Mouse (Mus musculus): ENCODE measurements at regions not wholly inside any gene's neighbourhood (a gene's known extent, or its start where the extent isn't known, plus 50 kb on each side); places are given as distances from the start of the nearest gene placed in this dataset.

DNA sequence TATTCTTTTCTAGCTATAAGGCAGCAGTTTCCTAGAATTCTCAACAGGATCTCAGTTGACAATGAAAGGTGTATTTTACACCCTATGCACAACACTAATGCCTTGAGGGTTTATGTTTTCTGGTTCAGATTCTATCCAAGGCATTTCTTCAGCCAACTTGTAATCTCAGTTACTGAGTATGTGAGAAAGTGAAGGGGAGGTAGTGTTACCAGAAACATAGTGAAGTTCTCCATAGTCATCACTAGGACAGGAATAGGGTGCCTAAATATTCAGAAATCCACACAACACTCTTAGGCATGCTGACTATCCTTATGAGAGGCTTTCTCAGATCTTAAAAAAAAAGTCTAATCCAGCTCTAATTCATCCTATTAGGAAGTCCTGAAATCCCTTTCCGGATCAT is 1228.2 kb upstream of the Cntnap5a start:
- Histone ChIP-seq H3K9me3 (replicated peaks) (no peaks in the 10 kb centered on the region), H3K27me3 (no peaks in the 10 kb centered on the region), H3K9ac (no peak overlapping the region), H3K4me2 (replicated peaks) (no peak overlapping the region), H3K4me1 (no peaks in the 10 kb centered on the region), H3K4me3 (replicated peaks) (no peak overlapping the region), H3K27ac (replicated peaks) (no peak overlapping the region), H3K36me3 (no peaks in the 10 kb centered on the region)
- ATAC-seq (ENCODE audit: insufficient number of reproducible peaks, low FRiP score, low TSS enrichment, low read depth) = no peak
- 76% methylated on average over 1 of the region's 1 CpGs for WGBS

GRCm38 (mm10) chr1:114496455-114496854 is 1188.1 kb upstream of the Cntnap5a start:
- ATAC-seq (ENCODE audit: insufficient number of reproducible peaks, low FRiP score, low TSS enrichment, low read depth) = no peak
- H3K27me3 ChIP-seq = no peaks in the 10 kb centered on the region
- WGBS = 50% methylated on average over 1 of the region's 1 CpGs
- H3K4me3 ChIP-seq (replicated peaks) = no peak overlapping the region
- no peaks in the 10 kb centered on the region for H3K9me3 ChIP-seq (replicated peaks)
- no peak overlapping the region for H3K9ac ChIP-seq
- H3K4me1 ChIP-seq = no peaks in the 10 kb centered on the region
- no peak overlapping the region for H3K27ac ChIP-seq (replicated peaks)
- no peaks in the 10 kb centered on the region for H3K36me3 ChIP-seq
- no peak overlapping the region for H3K4me2 ChIP-seq (replicated peaks)

DNA sequence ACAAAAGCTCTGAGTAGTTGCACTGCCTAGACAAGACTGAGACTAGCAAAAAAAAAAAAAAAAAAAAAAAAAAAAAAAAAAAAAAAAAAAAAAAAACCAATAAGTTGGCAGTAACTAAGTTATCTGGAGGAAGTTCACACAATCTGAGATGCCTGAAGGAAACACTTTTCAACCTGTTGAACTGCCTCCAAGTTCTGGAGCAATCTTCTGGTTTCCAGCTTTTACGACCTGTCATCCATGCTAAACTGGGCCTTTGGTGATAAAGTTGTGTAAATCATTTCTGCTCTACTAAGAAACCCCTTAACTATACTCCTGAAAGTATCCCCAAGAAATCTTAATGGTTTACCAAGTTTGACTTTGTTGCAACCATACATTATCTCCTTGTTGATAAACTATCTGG is 1168.8 kb upstream of the Cntnap5a start:
- WGBS = 81% methylated on average over 1 of the region's 1 CpGs

GRCm38 (mm10) chr1:114519860-114520259 is 1164.7 kb upstream of the Cntnap5a start:
- no peaks in the 10 kb centered on the region for H3K9me3 ChIP-seq (replicated peaks)
- H3K27me3 ChIP-seq = no peaks in the 10 kb centered on the region
- H3K36me3 ChIP-seq = no peaks in the 10 kb centered on the region
- H3K4me1 ChIP-seq = no peaks in the 10 kb centered on the region
- H3K4me2 ChIP-seq (replicated peaks) = no peak overlapping the region
- no peak overlapping the region for H3K9ac ChIP-seq
- ATAC-seq (ENCODE audit: insufficient number of reproducible peaks, low FRiP score, low TSS enrichment, low read depth) = no peak
- H3K4me3 ChIP-seq (replicated peaks) = no peak overlapping the region
- no peak overlapping the region for H3K27ac ChIP-seq (replicated peaks)

More for the DNA sequence above, 1168.8 kb upstream of the Cntnap5a start:
- Histone ChIP-seq H3K4me3 (replicated peaks) (no peak overlapping the region), H3K4me1 (no peaks in the 10 kb centered on the region), H3K9ac (no peak overlapping the region), H3K27me3 (no peaks in the 10 kb centered on the region), H3K4me2 (replicated peaks) (no peak overlapping the region), H3K9me3 (replicated peaks) (no peaks in the 10 kb centered on the region), H3K27ac (replicated peaks) (no peak overlapping the region), H3K36me3 (no peaks in the 10 kb centered on the region)
- no peak for ATAC-seq (ENCODE audit: insufficient number of reproducible peaks, low FRiP score, low TSS enrichment, low read depth)

DNA sequence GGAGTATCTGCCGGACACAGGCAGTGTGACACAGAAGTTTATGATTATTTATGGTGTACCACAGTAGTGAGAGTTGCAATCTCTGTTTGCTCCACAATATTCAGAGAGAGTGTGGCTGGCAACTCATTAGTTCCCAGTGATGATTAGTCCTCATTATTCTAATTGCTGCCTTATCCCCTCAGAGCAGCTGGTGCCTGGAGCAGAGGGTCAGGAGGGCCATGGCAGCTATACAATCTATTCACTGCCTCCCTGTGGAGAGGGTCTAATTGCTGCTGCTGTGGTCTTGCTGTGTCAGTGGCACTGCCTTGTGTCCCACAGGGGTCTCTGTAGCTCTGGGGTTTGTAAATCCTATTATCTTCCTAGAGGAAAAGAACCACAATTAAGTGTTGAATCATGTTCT is 1156.0 kb upstream of the Cntnap5a start:
- peak; percentile 81 for ATAC-seq (ENCODE audit: insufficient number of reproducible peaks, low FRiP score, low TSS enrichment, low read depth)
- H3K4me2 ChIP-seq (replicated peaks) = no peak overlapping the region
- H3K9ac ChIP-seq = no peak overlapping the region
- no peaks in the 10 kb centered on the region for H3K4me1 ChIP-seq
- no peak overlapping the region for H3K4me3 ChIP-seq (replicated peaks)
- no peak overlapping the region for H3K27ac ChIP-seq (replicated peaks)
- H3K36me3 ChIP-seq = no peaks in the 10 kb centered on the region
- WGBS = 57% methylated on average over 1 of the region's 1 CpGs
- no peaks in the 10 kb centered on the region for H3K27me3 ChIP-seq
- no peaks in the 10 kb centered on the region for H3K9me3 ChIP-seq (replicated peaks)

DNA sequence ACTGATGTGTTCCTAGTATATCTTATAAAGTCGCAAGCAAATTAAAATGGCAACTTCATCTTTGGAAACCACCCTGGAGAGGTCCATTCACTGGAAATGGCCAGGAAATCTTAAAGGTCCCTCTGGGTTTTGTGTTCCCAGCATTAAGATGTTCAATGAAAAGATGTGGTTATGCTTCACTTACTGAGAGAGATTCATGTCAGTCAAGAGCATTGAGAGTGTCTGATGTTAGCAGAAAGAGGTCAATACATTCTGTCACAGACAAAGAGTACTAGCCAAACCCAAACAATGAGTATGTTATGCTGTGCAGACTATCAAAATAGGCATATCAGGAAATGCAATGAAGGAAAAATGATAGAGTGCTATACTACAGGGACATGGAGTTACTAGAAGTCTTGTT is 1150.7 kb upstream of the Cntnap5a start:
- Histone ChIP-seq H3K27ac (replicated peaks) (no peak overlapping the region), H3K9me3 (replicated peaks) (no peaks in the 10 kb centered on the region), H3K9ac (no peak overlapping the region), H3K4me2 (replicated peaks) (no peak overlapping the region), H3K4me3 (replicated peaks) (no peak overlapping the region), H3K4me1 (no peaks in the 10 kb centered on the region), H3K27me3 (no peaks in the 10 kb centered on the region), H3K36me3 (no peaks in the 10 kb centered on the region)
- 91% methylated on average over 1 of the region's 1 CpGs for WGBS
- ATAC-seq (ENCODE audit: insufficient number of reproducible peaks, low FRiP score, low TSS enrichment, low read depth) = no peak

GRCm38 (mm10) chr1:114546997-114547396 is 1137.6 kb upstream of the Cntnap5a start:
- H3K9me3 ChIP-seq (replicated peaks) = no peaks in the 10 kb centered on the region
- H3K4me1 ChIP-seq = no peaks in the 10 kb centered on the region
- H3K4me2 ChIP-seq (replicated peaks) = no peak overlapping the region
- 43% methylated on average over 1 of the region's 1 CpGs for WGBS
- no peak overlapping the region for H3K9ac ChIP-seq
- no peak overlapping the region for H3K27ac ChIP-seq (replicated peaks)
- no peak overlapping the region for H3K4me3 ChIP-seq (replicated peaks)
- no peak for ATAC-seq (ENCODE audit: insufficient number of reproducible peaks, low FRiP score, low TSS enrichment, low read depth)
- H3K27me3 ChIP-seq = no peaks in the 10 kb centered on the region
- H3K36me3 ChIP-seq = no peaks in the 10 kb centered on the region

DNA sequence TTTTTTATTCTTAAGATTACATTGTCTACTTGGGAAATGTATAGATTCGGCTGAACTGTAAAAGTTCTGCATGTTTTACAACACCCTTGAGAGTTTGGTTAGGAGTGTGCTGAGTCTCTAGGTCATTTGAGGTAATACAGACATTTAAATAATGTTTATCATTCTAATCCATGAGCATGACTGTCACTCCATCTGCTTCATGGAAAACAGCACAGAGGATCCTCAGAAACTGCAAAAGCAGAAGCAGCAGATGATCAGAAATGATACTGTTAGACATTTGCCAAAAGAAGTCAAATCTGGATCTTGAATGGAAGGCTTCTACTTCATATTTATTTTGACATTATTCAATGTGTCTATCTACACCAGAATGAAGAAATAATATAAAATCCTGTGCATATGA is 1131.8 kb upstream of the Cntnap5a start:
- H3K4me2 ChIP-seq (replicated peaks) = no peak overlapping the region
- no peak for ATAC-seq (ENCODE audit: insufficient number of reproducible peaks, low FRiP score, low TSS enrichment, low read depth)

DNA sequence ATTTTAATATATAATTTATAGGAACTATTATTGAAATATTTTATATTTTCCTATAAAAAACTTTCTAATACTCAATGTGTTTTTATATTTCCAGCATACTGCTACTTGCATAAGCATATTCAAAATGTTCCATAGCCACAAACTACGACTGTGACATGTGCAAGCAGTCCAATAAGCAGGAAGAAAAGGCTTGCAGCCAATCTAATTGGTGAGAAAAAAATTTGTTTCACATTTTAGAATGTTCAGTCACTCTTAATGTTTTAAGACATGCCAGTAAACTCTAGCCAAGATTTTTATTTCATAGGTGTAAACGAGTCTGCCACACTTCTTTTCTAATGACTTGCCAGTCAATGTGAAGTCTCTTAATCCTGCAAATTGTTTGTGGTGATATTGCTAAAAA is 1130.1 kb upstream of the Cntnap5a start:
- ATAC-seq (ENCODE audit: insufficient number of reproducible peaks, low FRiP score, low TSS enrichment, low read depth) = no peak
- Histone ChIP-seq H3K9ac (no peak overlapping the region), H3K4me2 (replicated peaks) (no peak overlapping the region), H3K27me3 (no peaks in the 10 kb centered on the region), H3K27ac (replicated peaks) (no peak overlapping the region), H3K4me1 (no peaks in the 10 kb centered on the region), H3K9me3 (replicated peaks) (no peaks in the 10 kb centered on the region), H3K36me3 (no peaks in the 10 kb centered on the region), H3K4me3 (replicated peaks) (no peak overlapping the region)
- 50% methylated on average over 2 of the region's 2 CpGs for WGBS

More for the DNA sequence above, 1131.8 kb upstream of the Cntnap5a start:
- WGBS = 70% methylated on average over 1 of the region's 1 CpGs
- Histone ChIP-seq H3K27me3 (no peaks in the 10 kb centered on the region), H3K36me3 (no peaks in the 10 kb centered on the region), H3K9ac (no peak overlapping the region), H3K4me1 (no peaks in the 10 kb centered on the region), H3K4me3 (replicated peaks) (no peak overlapping the region), H3K27ac (replicated peaks) (no peak overlapping the region), H3K9me3 (replicated peaks) (no peaks in the 10 kb centered on the region)
